Mouse (Mus musculus) CD4-positive, CD25-positive, alpha-beta regulatory T cell, adult 2 months (primary cell): ENCODE measurements at regions not wholly inside any gene's neighbourhood (a gene's known extent, or its start where the extent isn't known, plus 50 kb on each side); places are given as distances from the start of the nearest gene placed in this dataset.
"Not testable (repeated sequence)": the region's sequence is repeated elsewhere in the genome, so short reads cannot be mapped to it uniquely, and the experiment has no call there.

Experiments
- DNase-seq: peaks from one replicate; pipeline ENCODE4 v3.0.0-alpha.2; 2012; ENCODE audit warnings: low read depth, low spot score

DNA sequence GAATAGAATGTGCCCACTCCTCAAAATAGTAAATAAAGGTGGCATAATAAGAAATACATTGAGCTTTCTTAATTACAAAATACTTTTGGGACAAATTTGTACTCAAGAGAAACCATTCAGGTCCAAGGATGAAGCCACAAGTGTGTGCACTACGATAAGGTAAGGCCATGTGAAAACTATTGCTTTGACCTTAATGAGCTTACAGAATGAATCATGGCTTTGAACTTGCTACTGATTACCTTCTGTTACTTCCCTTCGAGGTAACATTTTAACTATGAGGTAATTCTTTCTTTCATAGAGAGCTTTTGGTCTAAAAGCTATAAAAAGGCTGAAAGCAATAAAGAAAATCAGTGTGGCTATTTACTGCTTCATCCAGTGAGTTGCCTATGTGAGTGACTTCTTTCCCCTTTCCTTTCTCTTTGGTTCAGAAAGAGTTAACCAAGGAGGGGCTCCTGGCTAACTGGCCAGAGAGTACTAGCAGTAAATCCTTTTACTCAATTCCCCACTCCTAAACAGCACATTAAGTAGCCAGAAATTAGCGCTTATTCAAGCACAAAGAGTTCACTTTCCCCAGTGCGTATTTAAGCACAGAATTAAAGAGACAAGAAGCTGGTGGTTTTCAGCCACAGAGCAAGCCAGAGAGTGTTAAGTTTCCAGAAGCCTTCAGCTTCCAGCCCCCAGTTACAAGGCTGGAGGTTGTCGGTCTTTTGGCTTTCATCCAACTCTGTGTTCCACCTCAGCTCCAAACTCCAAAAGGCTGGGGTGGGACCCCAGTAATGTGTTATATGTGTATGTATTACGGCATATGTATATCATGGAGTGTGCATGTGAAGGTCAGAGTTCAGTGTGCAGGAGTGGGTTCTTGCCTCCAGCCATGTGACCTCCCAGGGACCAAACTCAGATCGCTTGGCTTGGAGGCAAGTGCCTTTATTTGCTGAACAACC is 194.3 kb upstream of the Gm10131 start:
- no peak for DNase-seq

- no peak for DNase-seq
Observed at GRCm38 (mm10) chr8:34303815-34304214, 192.3 kb upstream of the Gm10131 start.

DNA sequence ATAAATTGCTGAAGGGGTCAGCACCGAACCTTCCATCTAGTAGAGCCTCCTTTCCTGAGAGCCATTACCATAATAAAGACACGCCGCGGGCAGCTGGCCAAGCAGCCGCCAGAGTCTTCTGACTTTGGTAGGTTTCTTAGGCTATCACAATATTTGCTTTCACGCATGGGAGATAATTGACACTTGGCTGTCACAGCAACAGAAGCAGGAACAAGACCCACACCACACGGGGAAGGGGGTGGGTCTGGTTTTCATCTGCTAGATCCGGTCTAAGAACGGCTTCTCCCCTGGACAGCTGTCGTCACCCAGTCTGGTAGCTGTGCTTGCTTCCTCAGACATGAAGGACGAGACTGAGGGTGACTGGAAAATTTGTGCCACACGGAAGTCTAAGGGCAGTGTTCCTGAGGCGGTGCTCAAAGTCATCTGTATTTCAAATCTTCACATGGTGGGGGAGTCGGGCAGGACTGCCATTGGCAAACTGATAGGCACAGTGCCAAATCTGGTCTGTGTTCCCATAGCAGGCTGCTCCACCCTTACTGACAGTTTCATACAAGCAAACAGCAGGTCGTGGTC is 188.9 kb upstream of the Gm10131 start:
- DNase-seq, result no peak

GRCm38 (mm10) chr8:34294721-34295120 is 183.2 kb upstream of the Gm10131 start:
- DNase-seq, result no peak

DNA sequence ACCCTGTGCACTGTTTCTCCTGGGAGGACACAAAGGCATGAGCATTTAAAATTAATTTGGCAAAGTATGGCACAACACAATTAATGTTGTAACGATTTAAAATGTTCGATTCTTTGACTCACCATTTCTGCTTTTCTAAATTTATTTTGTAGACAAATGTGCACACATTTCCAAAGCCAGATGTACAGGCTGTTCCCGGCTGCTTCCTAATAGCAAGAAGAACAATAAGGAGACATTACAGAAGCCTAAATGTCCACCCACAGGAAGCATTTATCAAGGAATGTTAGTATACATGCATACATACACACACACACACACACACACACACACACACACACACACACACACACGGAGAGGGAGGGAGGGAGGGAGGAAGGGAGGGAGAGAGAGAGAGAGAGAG is 179.1 kb upstream of the Gm10131 start:
- DNase-seq, result no peak

- DNase-seq, result no peak
Observed at GRCm38 (mm10) chr8:34287801-34288200, 176.3 kb upstream of the Gm10131 start.

- no peak for DNase-seq
Observed at GRCm38 (mm10) chr8:34284576-34284975, 173.0 kb upstream of the Gm10131 start.

- no peak for DNase-seq
Observed at GRCm38 (mm10) chr8:34280433-34280832, 168.9 kb upstream of the Gm10131 start.

- DNase-seq, result peak; percentile 34
Observed at GRCm38 (mm10) chr8:34275977-34276660, 164.6 kb upstream of the Gm10131 start.

DNA sequence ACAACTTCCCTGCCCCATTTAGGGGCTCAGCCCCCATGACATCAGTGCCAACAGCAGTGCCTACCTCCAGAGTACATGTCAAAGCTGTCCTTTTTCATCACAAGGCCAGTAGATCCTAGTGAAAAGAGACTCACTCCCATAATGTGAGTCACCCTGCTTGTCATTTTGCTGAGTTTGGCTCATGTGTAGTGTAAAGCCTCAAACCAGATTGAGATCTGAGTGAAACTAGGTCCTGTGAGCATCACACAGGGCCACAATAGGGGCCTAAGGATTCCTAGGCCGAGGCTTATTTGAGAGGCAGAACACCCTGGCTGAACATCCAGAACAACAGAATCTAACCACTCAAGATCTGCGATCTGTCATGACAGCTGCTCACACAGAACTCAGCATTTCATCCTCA is 163.3 kb upstream of the Gm10131 start:
- not testable (repeated sequence) for DNase-seq

- no peak for DNase-seq
Observed at GRCm38 (mm10) chr8:34274171-34274570, 162.6 kb upstream of the Gm10131 start.

DNA sequence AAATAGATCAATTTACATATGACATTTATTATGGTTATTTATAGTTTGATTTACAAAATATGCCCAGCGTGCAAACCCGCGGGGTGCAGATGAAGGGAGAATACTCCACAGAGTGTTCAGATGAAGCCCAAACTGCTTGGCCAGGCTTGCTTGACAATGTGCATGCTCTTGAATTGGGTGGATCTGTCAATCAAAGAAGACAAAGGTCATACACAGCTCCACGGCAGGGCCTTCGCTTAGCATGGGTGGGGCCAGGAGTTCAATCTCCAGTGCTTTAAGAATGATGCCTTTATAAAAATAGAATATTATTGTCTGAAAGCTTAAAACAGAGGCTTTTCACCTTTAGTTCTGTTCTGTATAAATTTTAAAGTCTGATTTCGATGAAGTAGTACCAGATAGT is 158.3 kb upstream of the Gm10131 start:
- no peak for DNase-seq

DNA sequence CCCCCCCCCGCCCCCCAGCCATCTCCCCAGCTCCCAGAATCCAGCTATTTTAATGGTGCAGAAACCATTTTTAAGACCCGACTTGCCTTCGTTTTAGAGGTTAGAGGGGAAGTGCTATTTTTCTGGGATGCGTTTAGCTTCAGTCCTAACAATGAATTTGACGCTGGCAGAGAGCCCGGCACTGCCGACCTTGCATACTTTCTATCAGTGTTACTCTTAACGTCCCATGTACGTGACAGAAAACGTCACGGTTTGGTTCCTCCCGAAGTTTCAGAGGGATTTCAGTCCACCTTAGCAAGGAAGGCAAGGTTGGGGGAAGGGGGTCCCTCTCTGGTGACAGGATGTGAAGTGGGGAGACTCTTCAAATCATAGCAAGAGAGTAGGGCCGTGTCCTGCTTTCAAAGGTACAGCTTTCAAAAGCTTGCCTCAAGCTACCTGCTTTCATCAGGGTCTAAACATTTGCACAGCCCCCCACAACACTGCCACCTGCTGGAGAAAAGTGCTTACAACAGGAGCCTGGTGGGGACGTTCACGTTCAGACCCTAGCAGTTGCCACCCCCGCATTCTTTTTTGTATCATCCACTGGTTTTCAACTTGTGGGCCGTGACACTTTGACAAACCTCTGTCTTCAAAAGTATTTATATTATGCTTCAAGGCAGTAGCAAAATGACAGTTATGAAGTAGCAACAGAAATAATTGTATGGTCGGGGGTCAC is 157.4 kb upstream of the Gm10131 start:
- DNase-seq, result peak; percentile 40

DNA sequence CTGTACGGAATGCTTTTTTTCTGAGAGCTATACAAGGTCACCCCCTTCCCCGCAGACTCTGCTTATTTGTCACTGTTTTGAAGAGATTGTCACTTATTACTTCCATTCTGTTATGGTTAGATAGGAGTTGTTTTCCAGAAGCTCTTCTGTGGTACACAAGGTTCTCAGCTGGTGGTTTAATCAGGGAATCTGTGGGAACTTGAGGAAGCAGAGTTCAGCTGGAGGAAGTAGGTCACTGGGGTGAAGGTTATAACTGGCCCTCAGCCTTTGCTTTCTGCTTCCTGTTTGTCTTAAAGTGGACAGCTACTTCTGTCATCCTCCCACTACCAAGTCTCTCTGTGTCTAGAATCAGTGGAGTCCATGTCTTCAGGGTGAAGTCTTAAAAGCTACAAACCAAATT is 143.4 kb upstream of the Gm10131 start:
- no peak for DNase-seq

DNA sequence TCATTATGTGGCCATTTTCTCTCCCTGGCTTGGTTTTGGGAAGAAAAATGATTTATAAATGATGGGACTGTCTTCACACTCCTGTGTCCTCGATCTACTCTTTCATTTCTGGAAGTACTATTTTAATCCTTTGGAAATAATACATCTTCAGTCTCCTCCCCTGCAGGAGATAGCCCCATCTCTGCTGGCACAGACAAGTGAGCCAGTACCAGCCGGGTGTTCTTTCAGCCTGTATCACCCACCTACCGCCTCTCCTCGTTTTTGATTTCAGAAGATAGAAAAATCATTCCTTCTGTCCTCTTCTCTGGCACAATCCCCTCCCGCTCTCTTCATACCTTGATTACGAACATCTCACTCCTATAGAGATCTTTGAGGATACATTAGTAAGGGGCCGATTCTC is 140.4 kb upstream of the Gm10131 start:
- no peak for DNase-seq

DNA sequence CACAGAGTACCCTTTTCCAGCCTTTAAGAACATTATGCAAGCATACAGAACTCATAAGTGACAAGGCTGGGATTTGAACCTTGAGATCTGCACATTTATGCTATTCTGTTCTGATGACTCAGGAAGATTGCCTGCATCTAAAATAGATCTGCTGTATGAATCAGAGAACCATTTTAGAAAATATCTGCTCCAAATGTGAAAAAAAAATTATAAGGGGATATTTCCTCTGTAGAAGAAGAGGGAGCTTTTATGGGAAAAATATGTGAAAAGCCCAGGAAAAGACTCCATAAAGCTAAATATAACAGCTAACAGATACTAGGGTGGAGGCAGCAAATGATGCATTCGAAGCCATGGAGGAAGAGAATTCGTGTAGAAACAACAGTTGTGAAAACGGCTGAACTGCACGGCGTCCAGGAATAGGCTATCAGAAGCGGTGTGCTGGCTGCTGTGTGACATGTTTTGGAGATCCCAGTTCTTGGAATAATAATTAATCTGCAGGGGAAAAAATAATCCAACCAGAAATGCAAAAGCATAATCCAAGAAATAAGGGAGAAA is 127.9 kb upstream of the Gm10131 start:
- no peak for DNase-seq

DNA sequence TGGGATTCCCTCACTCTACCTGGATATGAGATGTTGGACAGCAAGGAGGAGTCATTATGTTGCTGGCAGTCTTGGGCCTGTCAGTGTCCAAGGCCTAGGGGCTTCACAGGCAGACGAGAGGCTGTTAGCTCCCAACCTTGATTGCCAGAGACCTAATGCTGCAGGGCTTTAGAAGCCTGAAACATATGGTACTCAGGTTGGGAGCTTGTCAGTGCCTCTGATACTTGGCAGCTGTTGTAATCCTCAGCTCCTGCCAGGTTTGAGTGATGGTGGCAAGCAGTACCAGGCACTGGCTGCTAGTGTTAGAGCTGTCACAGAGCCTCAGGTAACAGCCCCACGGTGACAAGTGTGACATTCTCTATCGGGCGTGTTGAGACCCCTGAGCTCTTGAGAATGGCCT is 122.2 kb upstream of the Gm10131 start:
- no peak for DNase-seq

DNA sequence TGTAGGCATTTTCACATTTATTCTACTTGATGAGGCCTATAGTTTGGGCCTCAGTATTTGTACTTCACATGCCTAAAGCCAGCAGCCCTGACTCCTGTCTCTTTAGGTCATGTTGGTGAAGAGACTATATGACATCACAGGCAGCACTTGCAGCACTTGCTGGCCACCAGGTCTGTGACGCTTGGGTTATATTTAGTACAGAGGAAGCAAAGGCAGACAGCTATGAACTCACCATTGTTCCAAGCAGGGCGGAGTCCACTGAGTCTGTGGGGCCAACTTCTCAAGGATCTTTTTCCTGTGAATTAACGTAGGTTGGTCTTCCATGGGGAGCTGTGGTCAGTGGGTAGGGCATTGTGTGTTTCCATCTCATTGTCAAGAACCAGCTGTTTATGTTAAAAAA is 117.9 kb upstream of the Gm10131 start:
- peak; percentile 25 for DNase-seq

- DNase-seq, result no peak
Observed at GRCm38 (mm10) chr8:34225011-34225890, 113.7 kb upstream of the Gm10131 start.

DNA sequence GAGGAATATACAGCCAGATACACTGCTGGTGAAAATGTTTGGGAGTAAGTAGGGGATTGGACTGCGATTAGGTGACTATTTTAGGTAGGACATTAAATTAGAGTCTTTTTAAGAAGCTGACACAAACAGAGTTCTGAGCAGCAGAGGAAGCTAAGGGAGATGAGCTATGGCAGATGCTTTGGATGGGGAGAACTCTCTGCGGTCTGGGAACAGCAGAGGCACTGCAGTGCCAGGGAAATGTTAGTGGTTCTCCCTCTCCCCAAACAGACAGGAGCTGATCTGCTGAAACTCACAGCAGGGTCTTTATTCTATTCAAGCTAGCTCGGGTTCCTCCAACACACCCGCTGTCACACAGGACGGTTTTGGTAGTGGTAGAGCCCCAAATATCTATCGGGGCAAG is 110.7 kb upstream of the Gm10131 start:
- no peak for DNase-seq
